Mouse (Mus musculus) embryonic facial prominence, embryonic 12.5 days (tissue): ENCODE results near the gene Narf. TPM values are rescaled to one million over a fixed set of nuclear protein-coding genes. Genes with fewer than 3 reads are reported as not detected.

ENCODE experiments used
- ATAC-seq: fragments of 200-750 bp; cut with Nextera tagmentation; 2 replicates; pipeline ENCODE4 v1.8.0; 2017; ENCODE audit not compliant: insufficient number of reproducible peaks, insufficient read depth, low FRiP score, low TSS enrichment
- H3K27ac ChIP-seq: fragments of 300-500 bp; sonication (generic); 2 replicates; pipeline ENCODE4 v1.5.1; 2016; ENCODE audit warnings: mild to moderate bottlenecking
- H3K27me3 ChIP-seq: fragments of 300-500 bp; sonication (generic); 2 replicates; pipeline ENCODE4 v1.6.1; 2016; ENCODE audit warnings: mild to moderate bottlenecking, moderate library complexity
- H3K36me3 ChIP-seq: fragments of 300-500 bp; sonication (generic); 2 replicates; pipeline ENCODE4 v1.6.1; 2016; ENCODE audit warnings: mild to moderate bottlenecking
- H3K4me1 ChIP-seq: fragments of 300-500 bp; sonication (generic); 2 replicates; pipeline ENCODE4 v1.6.1; 2016
- H3K4me2 ChIP-seq: fragments of 300-500 bp; sonication (generic); replicated peaks from 2 replicates; pipeline ENCODE4 v1.6.1; 2016; ENCODE audit warnings: mild to moderate bottlenecking, moderate library complexity
- H3K4me3 ChIP-seq: fragments of 300-500 bp; sonication (generic); 2 replicates; pipeline ENCODE4 v1.5.1; 2016; ENCODE audit warnings: mild to moderate bottlenecking
- H3K9ac ChIP-seq: fragments of 300-500 bp; sonication (generic); 2 replicates; pipeline ENCODE4 v1.6.1; 2016; ENCODE audit warnings: mild to moderate bottlenecking, moderate library complexity
- H3K9me3 ChIP-seq: fragments of 300-500 bp; sonication (generic); 2 replicates; pipeline ENCODE4 v1.6.1; 2016; ENCODE audit warnings: mild to moderate bottlenecking, moderate library complexity
- WGBS: fragments of 180-500 bp; shearing (Covaris S2); methylation state at CpG from one replicate; pipeline ENCODE4 v1.1.7; 2016; 5-methylcytosine and 5-hydroxymethylcytosine counted together
- polyA plus RNA-seq: library from polyadenylated mRNA; unstranded; fragments of >200 nt; fragmentation: Nextera tagmentation; extraction: Ambion mirVana; gene quantifications from 2 replicates; pipeline ENCODE4 v1.2.1, GENCODE M21; 2016

Narf gene
- 63.1 and 70.0 TPM in 2 replicates for polyA plus RNA-seq

GRCm38 (mm10) chr11:121236564-121237344, at the start of gene Narf:
Gene Narf, plus strand, starts transcription at chr11:121237253.
- Histone ChIP-seq H3K27me3 (no peaks in the 10 kb centered on the region), H3K9me3 (no peaks in the 10 kb centered on the region), H3K9ac (peak within 1 kb of the TSS; percentile 78), H3K4me3 (peak within 1 kb of the TSS; percentile 76), H3K4me2 (peak within 1 kb of the TSS; percentile 54), H3K4me1 (peaks cover 7% of the 10 kb centered on the region; the same call in 1 of the 2 replicates), H3K36me3 (peaks cover 17% of the 10 kb centered on the region; the same call in 1 of the 2 replicates), H3K27ac (peak within 1 kb of the TSS; percentile 99)
- ATAC-seq, result peak; percentile 99
- WGBS, result under 1% methylated on average over 50 of the region's 50 CpGs

- Histone ChIP-seq H3K9ac (no peak overlapping the region), H3K36me3 (peaks cover 8% of the 10 kb centered on the region; the same call in 1 of the 2 replicates), H3K9me3 (no peaks in the 10 kb centered on the region), H3K27me3 (no peaks in the 10 kb centered on the region), H3K27ac (no peak overlapping the region), H3K4me1 (no peaks in the 10 kb centered on the region), H3K4me3 (no peak overlapping the region), H3K4me2 (no peak overlapping the region)
- ATAC-seq, result no peak
- WGBS, result 87% methylated on average over 3 of the region's 3 CpGs
These were observed 47.4 kb upstream of the Narf start for GRCm38 (mm10) chr11:121189681-121190080.

- 76% methylated on average over 2 of the region's 2 CpGs for WGBS
- Histone ChIP-seq H3K36me3 (peaks cover 8% of the 10 kb centered on the region; the same call in 1 of the 2 replicates), H3K27me3 (no peaks in the 10 kb centered on the region), H3K4me3 (no peak overlapping the region), H3K9ac (no peak overlapping the region), H3K27ac (no peak overlapping the region), H3K9me3 (no peaks in the 10 kb centered on the region), H3K4me2 (no peak overlapping the region), H3K4me1 (no peaks in the 10 kb centered on the region)
- ATAC-seq, result no peak
These were observed 44.3 kb upstream of the Narf start for GRCm38 (mm10) chr11:121192742-121193141.

GRCm38 (mm10) chr11:121193415-121193814, 43.6 kb upstream of the Narf start:
- Histone ChIP-seq H3K9ac (no peak overlapping the region), H3K4me3 (no peak overlapping the region), H3K4me2 (no peak overlapping the region), H3K36me3 (peaks cover 8% of the 10 kb centered on the region; the same call in 1 of the 2 replicates), H3K9me3 (no peaks in the 10 kb centered on the region), H3K27ac (no peak overlapping the region), H3K4me1 (no peaks in the 10 kb centered on the region), H3K27me3 (no peaks in the 10 kb centered on the region)
- no peak for ATAC-seq
- 71% methylated on average over 3 of the region's 3 CpGs for WGBS

GRCm38 (mm10) chr11:121198622-121199021, 38.4 kb upstream of the Narf start:
- Histone ChIP-seq H3K27ac (no peak overlapping the region), H3K27me3 (no peaks in the 10 kb centered on the region), H3K9me3 (no peaks in the 10 kb centered on the region), H3K4me1 (0 out of 2 replicates have a peak, but pooled peaks cover 2% of the 10 kb centered on the region), H3K9ac (no peak overlapping the region), H3K4me3 (no peak overlapping the region), H3K4me2 (no peak overlapping the region), H3K36me3 (0 out of 2 replicates have a peak, but pooled peaks cover 6% of the 10 kb centered on the region)
- 47% methylated on average over 2 of the region's 2 CpGs for WGBS
- ATAC-seq, result no peak

- Histone ChIP-seq H3K27me3 (no peaks in the 10 kb centered on the region), H3K4me2 (no peak overlapping the region), H3K9me3 (no peaks in the 10 kb centered on the region), H3K4me3 (no peak overlapping the region), H3K4me1 (peaks cover 5% of the 10 kb centered on the region; the same call in 1 of the 2 replicates), H3K9ac (no peak overlapping the region), H3K27ac (no peak overlapping the region), H3K36me3 (0 out of 2 replicates have a peak, but pooled peaks cover 2% of the 10 kb centered on the region)
- no peak for ATAC-seq
- WGBS, result 73% methylated on average over 4 of the region's 4 CpGs
These were observed 37.2 kb upstream of the Narf start for GRCm38 (mm10) chr11:121199851-121200250.

GRCm38 (mm10) chr11:121200781-121201180, 36.3 kb upstream of the Narf start:
- Histone ChIP-seq H3K4me2 (no peak overlapping the region), H3K4me3 (no peak overlapping the region), H3K27ac (no peak overlapping the region), H3K36me3 (no peaks in the 10 kb centered on the region), H3K9ac (no peak overlapping the region), H3K9me3 (no peaks in the 10 kb centered on the region), H3K27me3 (no peaks in the 10 kb centered on the region), H3K4me1 (peaks cover 10% of the 10 kb centered on the region)
- no peak for ATAC-seq
- WGBS, result 91% methylated on average over 6 of the region's 6 CpGs

GRCm38 (mm10) chr11:121201436-121202198, 35.4 kb upstream of the Narf start:
- H3K36me3 ChIP-seq, result no peaks in the 10 kb centered on the region
- 64% methylated on average over 11 of the region's 11 CpGs for WGBS
- peaks cover 10% of the 10 kb centered on the region for H3K4me1 ChIP-seq
- no peaks in the 10 kb centered on the region for H3K9me3 ChIP-seq
- no peaks in the 10 kb centered on the region for H3K27me3 ChIP-seq
- no peak overlapping the region for H3K4me2 ChIP-seq
- no peak overlapping the region for H3K9ac ChIP-seq
- no peak overlapping the region for H3K4me3 ChIP-seq
- H3K27ac ChIP-seq, result no peak overlapping the region
- no peak for ATAC-seq

GRCm38 (mm10) chr11:121203859-121204160, 33.2 kb upstream of the Narf start:
- peaks cover 10% of the 10 kb centered on the region for H3K4me1 ChIP-seq
- peak overlapping the region; percentile 82 for H3K4me2 ChIP-seq
- peaks cover 7% of the 10 kb centered on the region for H3K36me3 ChIP-seq
- H3K9me3 ChIP-seq, result no peaks in the 10 kb centered on the region
- peak overlapping the region; percentile 74 for H3K4me3 ChIP-seq
- H3K27ac ChIP-seq, result peak overlapping the region; percentile 41; the same call in 1 of the 2 replicates
- no peaks in the 10 kb centered on the region for H3K27me3 ChIP-seq
- WGBS, result 1% methylated on average over 5 of the region's 5 CpGs
- no peak overlapping the region for H3K9ac ChIP-seq
- no peak for ATAC-seq

GRCm38 (mm10) chr11:121204161-121205006, 32.7 kb upstream of the Narf start, which contains the start of the genes Hexdc and Ogfod3:
Gene Hexdc, plus strand, starts transcription at chr11:121204433.
Gene Ogfod3, minus strand, starts transcription at chr11:121204711.
- H3K9me3 ChIP-seq, result no peaks in the 10 kb centered on the region
- peak; percentile 97 for ATAC-seq
- H3K4me2 ChIP-seq, result peak within 1 kb of the TSS; percentile 82
- peak within 1 kb of the TSS; percentile 74 for H3K4me3 ChIP-seq
- peaks cover 7% of the 10 kb centered on the region for H3K36me3 ChIP-seq
- peak within 1 kb of the TSS; percentile 68 for H3K9ac ChIP-seq
- no peaks in the 10 kb centered on the region for H3K27me3 ChIP-seq
- peak within 1 kb of the TSS; percentile 83 for H3K27ac ChIP-seq
- WGBS, result under 1% methylated on average over 70 of the region's 70 CpGs
- peaks cover 10% of the 10 kb centered on the region for H3K4me1 ChIP-seq

GRCm38 (mm10) chr11:121216831-121217230, 20.2 kb upstream of the Narf start:
- H3K27ac ChIP-seq, result no peak overlapping the region
- 96% methylated on average over 3 of the region's 3 CpGs for WGBS
- H3K9ac ChIP-seq, result no peak overlapping the region
- H3K4me2 ChIP-seq, result no peak overlapping the region
- H3K9me3 ChIP-seq, result no peaks in the 10 kb centered on the region
- peaks cover 58% of the 10 kb centered on the region for H3K36me3 ChIP-seq
- no peak overlapping the region for H3K4me3 ChIP-seq
- no peak for ATAC-seq
- H3K27me3 ChIP-seq, result no peaks in the 10 kb centered on the region
- H3K4me1 ChIP-seq, result no peaks in the 10 kb centered on the region
